Mouse (Mus musculus): ENCODE results near the gene Lypd6.

- TF ChIP-seq CTCF (IDR thresholded peaks at IDR 0.05; ENCODE audit: low read depth, low read length) (no peak), POLR2A (IDR thresholded peaks at IDR 0.05; ENCODE audit: extremely low read depth, insufficient read depth, low read length) (no peak)
These were observed 131.6 kb downstream of the Lypd6 start for GRCm38 (mm10) chr2:50197801-50198200.
